Comparison of ENCODE assay signal across 15 mouse cellular contexts in genomic region chr4:147879456-147879855, GRCm38 (mm10).
"Had no signal": no experiment of that assay in that cellular context is flagged by ENCODE, and none has a peak within 500 bp of the region (broad histone marks: within the 10 kb centered on the region; RNA-seq: fewer than 3 reads in every experiment).

No protein-coding gene starts in this region.

- H3K4me3 ChIP-seq: left cerebral cortex, adult 2 months; limb, embryonic 12.5 days; liver, embryonic 13.5 days; lung, embryonic 15.5 days; megakaryocyte, embryonic 14.5 days; midbrain, embryonic 15.5 days; neural tube, embryonic 12.5 days had no signal

- DNase-seq: kidney, postnatal 14 days; liver; liver, embryonic 13.5 days; liver, postnatal 0 days; lung, postnatal 14 days; thymus, postnatal 14 days had no signal

- H3K27ac ChIP-seq: left cerebral cortex, adult 2 months; limb, embryonic 12.5 days; liver, embryonic 13.5 days; lung, embryonic 15.5 days; macrophage; midbrain, embryonic 15.5 days; neural tube, embryonic 12.5 days; stomach, postnatal 0 days had no signal

- H3K4me1 ChIP-seq: limb, embryonic 12.5 days; lung, embryonic 15.5 days; midbrain, embryonic 15.5 days; neural tube, embryonic 12.5 days had no signal

- H3K4me2 ChIP-seq: limb, embryonic 12.5 days; liver, embryonic 13.5 days; lung, embryonic 15.5 days; midbrain, embryonic 11.5 days; midbrain, embryonic 15.5 days; neural tube, embryonic 12.5 days had no signal

- H3K27me3 ChIP-seq: limb, embryonic 12.5 days; liver, embryonic 13.5 days; lung, embryonic 15.5 days; megakaryocyte, embryonic 14.5 days; midbrain, embryonic 15.5 days; neural tube, embryonic 12.5 days had no signal

- H3K9me3 ChIP-seq: limb, embryonic 12.5 days; liver, embryonic 13.5 days; lung, embryonic 15.5 days; megakaryocyte, embryonic 14.5 days; midbrain, embryonic 15.5 days; neural tube, embryonic 12.5 days had no signal

- H3K9ac ChIP-seq: limb, embryonic 12.5 days; liver, embryonic 13.5 days; liver, postnatal 0 days; lung, embryonic 15.5 days; midbrain, embryonic 15.5 days; neural tube, embryonic 12.5 days had no signal

- ATAC-seq: liver, postnatal 0 days; midbrain, embryonic 15.5 days had no signal
